Mouse (Mus musculus) MEL (cell line): ENCODE data around the gene Acoxl.

Experiments used
- CTCF ChIP-seq, 3 experiments: IDR thresholded peaks in 2 of 3; conservative IDR thresholded peaks in 1 of 3; 2 replicates each; pipeline ENCODE4 v1.5.1; 2011 to 2012; ENCODE audit warnings: low read length in 3 of 3, low read depth in 2 of 3, mild to moderate bottlenecking in 2 of 3, improper control_type of control experiment in 1 of 3, inconsistent platforms in 1 of 3, mixed read lengths in 1 of 3, moderate library complexity in 1 of 3; ENCODE audit not compliant: control insufficient read depth in 1 of 3, insufficient read depth in 1 of 3, poor library complexity in 1 of 3, severe bottlenecking in 1 of 3
- JUND ChIP-seq: IDR thresholded peaks from 2 replicates; pipeline ENCODE4 v1.6.1; 2011; ENCODE audit warnings: low read depth, mild to moderate bottlenecking, improper control_type of control experiment, low read length

- TF ChIP-seq CTCF (IDR thresholded peaks at IDR 0.05 in 2 of 3, conservative IDR thresholded peaks at IDR 0.05 in 1 of 3; ENCODE audit: control insufficient read depth in 1 of 3, insufficient read depth in 1 of 3, low read depth in 2 of 3, low read length in 3 of 3, poor library complexity in 1 of 3, severe bottlenecking in 1 of 3) (no peak), JUND (no peak)
Measured at GRCm38 (mm10) chr2:127881063-127881462, 42.4 kb downstream of the Acoxl start.
